Mouse (Mus musculus) limb, embryonic 14.5 days (tissue): Measurements from ENCODE around the gene Pth. TPM values are rescaled to one million over a fixed set of nuclear protein-coding genes. Genes with fewer than 3 reads are reported as not detected.

Experiments used
- ATAC-seq: fragments of 200-750 bp; cut with Nextera tagmentation; 2 replicates; pipeline ENCODE4 v1.8.0; 2017; ENCODE audit warnings: low read depth, moderate number of reproducible peaks, moderate TSS enrichment; ENCODE audit not compliant: low FRiP score
- DNase-seq: peaks from one replicate; pipeline ENCODE4 v3.0.0-alpha.2; 2015; ENCODE audit warnings: low spot score
- H3K27ac ChIP-seq: fragments of 300-500 bp; sonication (generic); replicated peaks from 2 replicates; pipeline ENCODE4 v1.5.1; 2014; ENCODE audit warnings: low read depth, mild to moderate bottlenecking, low read length, moderate library complexity, mixed read lengths
- H3K27me3 ChIP-seq: fragments of 300-500 bp; sonication (generic); 2 replicates; pipeline ENCODE4 v1.6.1; 2014; ENCODE audit warnings: low read length, mixed read lengths; ENCODE audit not compliant: control insufficient read depth, insufficient read depth
- H3K36me3 ChIP-seq: fragments of 300-500 bp; sonication (generic); 2 replicates; pipeline ENCODE4 v1.6.1; 2014; ENCODE audit warnings: mild to moderate bottlenecking, low read length, moderate library complexity, mixed read lengths; ENCODE audit not compliant: control insufficient read depth, insufficient read depth
- H3K4me1 ChIP-seq: fragments of 300-500 bp; sonication (generic); 2 replicates; pipeline ENCODE4 v1.6.1; 2014; ENCODE audit warnings: antibody characterized with exemption, low read length, mixed read lengths; ENCODE audit not compliant: control insufficient read depth, insufficient read depth
- H3K4me2 ChIP-seq: fragments of 300-500 bp; sonication (generic); replicated peaks from 2 replicates; pipeline ENCODE4 v1.6.1; 2014; ENCODE audit warnings: low read depth, mild to moderate bottlenecking, low read length, moderate library complexity; ENCODE audit not compliant: severe bottlenecking
- H3K4me3 ChIP-seq: fragments of 300-500 bp; sonication (generic); replicated peaks from 2 replicates; pipeline ENCODE4 v1.5.1; 2014; ENCODE audit warnings: low read length
- H3K9ac ChIP-seq: fragments of 300-500 bp; sonication (generic); 2 replicates; pipeline ENCODE4 v1.6.1; 2014; ENCODE audit warnings: mild to moderate bottlenecking, low read depth, low read length, moderate library complexity; ENCODE audit not compliant: severe bottlenecking
- H3K9me3 ChIP-seq: fragments of 300-500 bp; sonication (generic); 2 replicates; pipeline ENCODE4 v1.6.1; 2016; ENCODE audit warnings: low read length; ENCODE audit not compliant: control insufficient read depth
- POLR2A ChIP-seq: fragments of 200-500 bp; IDR thresholded peaks from 2 replicates; pipeline ENCODE4 v1.8.0; 2012; ENCODE audit warnings: inconsistent platforms, mild to moderate bottlenecking, moderate library complexity, borderline replicate concordance; ENCODE audit not compliant: insufficient read depth, insufficient read length; ENCODE audit errors: extremely low read depth
- WGBS: fragments of 180-500 bp; shearing (Covaris S2); extraction: QIAGEN DNeasy Blood & Tissue Kit; methylation state at CpG from one replicate; pipeline ENCODE4 v1.1.7; 2014; 5-methylcytosine and 5-hydroxymethylcytosine counted together
- polyA plus RNA-seq, 2 experiments: library from polyadenylated mRNA; depleted of rRNA in 1 of 2; stranded (reverse) in 1 of 2; unstranded in 1 of 2; fragments of >200 nt; fragmentation: Nextera tagmentation in 1 of 2; extraction: Ambion mirVana in 1 of 2; gene quantifications; 2 replicates each; pipeline versions ENCODE4 v1.2.1 to v1.2.3; 2012 to 2014

The Pth gene
- polyA plus RNA-seq, 2 experiments = not detected

DNA sequence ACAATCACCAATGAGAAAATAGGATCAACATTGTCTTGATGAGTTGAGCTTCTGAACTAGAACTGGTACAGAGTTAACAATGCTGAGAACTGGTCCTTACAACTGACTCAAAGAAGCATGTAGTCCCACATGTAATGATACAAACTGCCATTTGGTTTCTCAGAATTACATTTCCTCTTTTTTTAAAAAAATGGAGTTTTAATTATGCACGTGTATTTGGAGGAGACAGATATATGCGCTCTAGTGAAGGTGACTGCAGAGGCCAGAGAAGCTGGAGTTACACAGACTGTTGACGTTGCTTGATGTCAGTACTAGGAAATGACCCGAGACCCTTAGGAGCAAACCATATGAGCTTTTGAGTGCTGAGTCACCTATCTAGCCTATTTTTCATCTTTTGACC is 8.3 kb upstream of the Pth start:
- H3K4me3 ChIP-seq = no peak overlapping the region
- no peaks in the 10 kb centered on the region for H3K9me3 ChIP-seq
- DNase-seq = no peak
- ATAC-seq = no peak
- no peaks in the 10 kb centered on the region for H3K27me3 ChIP-seq
- no peak for TF ChIP-seq POLR2A
- no peak overlapping the region for H3K4me2 ChIP-seq
- no peak overlapping the region for H3K9ac ChIP-seq
- no peaks in the 10 kb centered on the region for H3K4me1 ChIP-seq
- no peaks in the 10 kb centered on the region for H3K36me3 ChIP-seq
- H3K27ac ChIP-seq = no peak overlapping the region
- 89% methylated on average over 4 of the region's 4 CpGs for WGBS

DNA sequence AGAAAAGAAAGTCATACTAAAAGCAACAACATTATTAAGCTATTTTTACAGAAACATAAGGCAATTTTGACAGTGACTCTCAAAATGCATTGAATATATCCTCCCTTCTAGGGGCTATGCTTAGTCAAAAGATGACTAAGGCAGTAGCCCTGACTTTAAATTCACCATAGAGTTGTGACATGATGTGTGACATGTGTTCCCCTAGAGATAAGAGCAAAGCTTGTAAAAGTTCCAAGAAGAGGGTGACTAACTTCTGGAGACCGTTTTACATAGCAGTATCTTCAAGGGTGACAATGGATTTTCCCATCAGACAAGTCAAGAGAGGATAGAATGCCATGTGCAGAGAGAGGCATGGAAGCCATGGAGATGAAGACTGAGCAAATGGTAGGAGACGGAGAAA is 3.2 kb upstream of the Pth start:
- H3K4me1 ChIP-seq = no peaks in the 10 kb centered on the region
- H3K27me3 ChIP-seq = no peaks in the 10 kb centered on the region
- H3K36me3 ChIP-seq = no peaks in the 10 kb centered on the region
- H3K9ac ChIP-seq = no peak overlapping the region
- no peak overlapping the region for H3K4me2 ChIP-seq
- H3K9me3 ChIP-seq = no peaks in the 10 kb centered on the region
- TF ChIP-seq POLR2A = no peak
- ATAC-seq (no peak), DNase-seq (no peak)
- H3K27ac ChIP-seq = no peak overlapping the region
- no peak overlapping the region for H3K4me3 ChIP-seq
- WGBS = 89% methylated on average over 2 of the region's 2 CpGs

DNA sequence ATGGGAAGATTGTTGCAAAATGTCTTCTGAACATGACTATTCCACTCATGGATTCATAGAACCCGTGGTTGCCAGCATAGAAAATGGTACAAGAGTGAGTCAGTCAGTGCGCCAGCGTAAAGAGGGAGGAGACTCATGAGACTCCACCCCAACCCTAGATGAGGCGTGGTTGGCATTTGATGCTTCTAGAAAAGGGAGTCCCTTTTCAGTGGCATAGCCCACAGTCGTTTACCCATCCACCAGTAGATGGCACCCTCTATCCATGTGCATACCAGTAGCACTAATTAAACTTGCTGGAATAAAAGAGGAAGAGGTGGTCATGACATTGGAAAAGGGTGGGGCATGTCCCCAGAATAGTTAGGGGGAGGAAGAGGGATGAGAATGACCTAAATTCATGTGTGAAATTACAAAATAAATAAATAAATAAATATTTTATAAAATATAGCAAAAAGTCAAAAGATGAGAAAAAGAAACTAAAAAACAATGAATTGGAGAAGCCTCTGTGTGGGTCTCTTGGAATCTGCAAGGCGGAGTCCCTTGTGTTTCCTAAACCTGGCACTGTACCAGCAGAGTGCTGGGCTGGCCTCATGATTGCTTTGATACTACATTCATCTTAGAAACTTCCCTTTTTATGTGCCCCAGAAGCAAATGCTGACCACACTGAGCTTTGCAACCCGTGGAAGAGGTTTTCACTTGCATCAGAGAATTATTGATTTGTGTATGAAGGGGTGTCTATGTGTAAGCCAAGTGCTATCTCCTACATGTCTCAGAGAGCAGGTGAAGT is 10.3 kb downstream of the Pth start:
- 0 out of 2 replicates have a peak, but pooled peaks have one; percentile 18 for TF ChIP-seq POLR2A
- Histone ChIP-seq H3K36me3 (no peaks in the 10 kb centered on the region), H3K9ac (no peak overlapping the region), H3K27me3 (no peaks in the 10 kb centered on the region), H3K4me2 (no peak overlapping the region), H3K9me3 (no peaks in the 10 kb centered on the region), H3K4me3 (no peak overlapping the region), H3K27ac (no peak overlapping the region), H3K4me1 (no peaks in the 10 kb centered on the region)
- ATAC-seq (peak; percentile 53; the same call in 1 of the 2 replicates), DNase-seq (peak; percentile 83)
- WGBS = 34% methylated on average over 7 of the region's 7 CpGs

DNA sequence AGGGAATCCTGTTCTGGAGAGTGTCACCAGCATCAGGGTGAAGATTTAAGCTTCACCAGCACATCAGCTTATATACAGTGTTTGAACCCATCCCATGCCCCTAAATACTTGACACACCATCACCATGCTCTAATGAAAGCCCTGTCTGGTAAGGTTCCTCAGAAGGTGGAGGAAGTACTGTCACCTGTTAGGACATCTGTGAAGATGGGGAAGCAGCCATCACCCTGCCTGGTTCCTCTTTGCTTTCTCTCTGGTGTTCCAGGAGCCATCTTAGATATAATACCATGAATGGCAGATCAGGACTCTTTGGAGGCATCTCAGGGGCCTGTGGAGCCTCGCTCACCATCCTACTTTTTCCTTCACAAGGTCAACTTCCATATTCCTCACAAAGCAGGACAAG is 15.7 kb downstream of the Pth start:
- H3K4me1 ChIP-seq = 0 out of 2 replicates have a peak, but pooled peaks cover 5% of the 10 kb centered on the region
- no peak overlapping the region for H3K27ac ChIP-seq
- TF ChIP-seq POLR2A = no peak
- WGBS = 71% methylated on average over 1 of the region's 1 CpGs
- no peaks in the 10 kb centered on the region for H3K36me3 ChIP-seq
- H3K9me3 ChIP-seq = no peaks in the 10 kb centered on the region
- DNase-seq (no peak), ATAC-seq (no peak)
- no peak overlapping the region for H3K4me3 ChIP-seq
- no peak overlapping the region for H3K4me2 ChIP-seq
- H3K9ac ChIP-seq = no peak overlapping the region
- H3K27me3 ChIP-seq = no peaks in the 10 kb centered on the region

DNA sequence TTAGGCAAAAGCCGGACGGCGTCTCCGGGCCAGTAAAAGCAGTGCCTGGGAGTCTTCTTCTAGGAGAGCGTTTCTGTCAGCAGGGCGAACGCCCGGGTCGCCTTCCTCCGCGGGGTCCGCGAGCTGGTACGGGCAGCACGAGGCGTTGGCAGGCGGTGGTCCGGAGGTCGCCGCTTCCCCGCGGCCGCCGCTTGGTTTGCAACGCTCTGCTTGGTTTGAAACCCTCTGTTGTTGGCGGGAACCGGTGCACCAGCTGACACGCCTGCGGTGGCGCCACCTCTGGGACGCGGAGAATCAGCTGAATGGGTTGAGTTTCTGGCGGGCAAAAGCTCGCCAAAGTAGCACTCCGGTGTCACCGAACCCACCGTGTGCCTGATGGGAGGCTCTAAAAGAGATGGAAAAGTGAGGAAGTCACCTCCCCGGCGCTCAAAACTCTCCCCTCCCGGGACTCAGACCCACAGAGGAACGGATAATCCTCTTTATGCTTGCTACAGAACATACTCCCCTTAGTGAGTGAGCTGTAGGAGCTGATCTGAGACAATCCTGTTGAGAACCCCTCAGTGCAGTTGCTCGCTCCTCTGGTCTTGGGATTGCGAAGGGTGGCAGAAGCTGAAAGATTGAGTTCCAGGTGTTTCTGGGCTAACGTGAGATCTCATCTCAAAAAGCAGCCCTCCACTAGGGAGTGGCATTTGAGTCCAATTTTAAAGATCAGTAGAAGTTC is 18.6 kb downstream of the Pth start:
- Histone ChIP-seq H3K36me3 (no peaks in the 10 kb centered on the region), H3K27ac (peak overlapping the region; percentile 79), H3K9ac (peak overlapping the region; percentile 90), H3K4me3 (peak overlapping the region; percentile 93), H3K4me1 (0 out of 2 replicates have a peak, but pooled peaks cover 5% of the 10 kb centered on the region), H3K27me3 (no peaks in the 10 kb centered on the region), H3K9me3 (no peaks in the 10 kb centered on the region), H3K4me2 (peak overlapping the region; percentile 73)
- DNase-seq (peak; percentile 66), ATAC-seq (peak; percentile 76)
- TF ChIP-seq POLR2A = no peak
- WGBS = under 1% methylated on average over 44 of the region's 44 CpGs
